Mouse (Mus musculus) ES-CJ7 (cell line): ENCODE measurements around the gene Gm11492.

ENCODE experiments used
- DNase-seq: peaks from one replicate; pipeline ENCODE4 v3.0.0; 2011; ENCODE audit warnings: low read depth, low spot score

Gene Gm11492

GRCm38 (mm10) chr11:87578963-87579601, 12.6 kb downstream of the Gm11492 start:
- DNase-seq = no peak

- DNase-seq = no peak
Measured at GRCm38 (mm10) chr11:87579713-87580112, 13.3 kb downstream of the Gm11492 start.

GRCm38 (mm10) chr11:87580543-87581085, 14.2 kb downstream of the Gm11492 start:
- no peak for DNase-seq

GRCm38 (mm10) chr11:87581161-87581865, 14.9 kb downstream of the Gm11492 start:
- DNase-seq = no peak

GRCm38 (mm10) chr11:87581933-87582710, 15.7 kb downstream of the Gm11492 start:
- no peak for DNase-seq

GRCm38 (mm10) chr11:87583291-87584034, 17.0 kb downstream of the Gm11492 start:
- no peak for DNase-seq

GRCm38 (mm10) chr11:87584711-87585505, 18.5 kb downstream of the Gm11492 start:
- no peak for DNase-seq

GRCm38 (mm10) chr11:87587211-87587874, 20.9 kb downstream of the Gm11492 start:
- no peak for DNase-seq

GRCm38 (mm10) chr11:87589605-87590004, 23.2 kb downstream of the Gm11492 start:
- no peak for DNase-seq

GRCm38 (mm10) chr11:87590841-87591525, 24.5 kb downstream of the Gm11492 start:
- DNase-seq = peak; percentile 35

GRCm38 (mm10) chr11:87591526-87592353, 25.3 kb downstream of the Gm11492 start, which contains the start of gene Mtmr4:
Gene Mtmr4 (plus strand): TSS chr11:87592162.
- peak; percentile 100 for DNase-seq

GRCm38 (mm10) chr11:87592354-87592695, 25.9 kb downstream of the Gm11492 start:
- DNase-seq = no peak

GRCm38 (mm10) chr11:87592713-87593598, 26.5 kb downstream of the Gm11492 start:
- peak; percentile 28 for DNase-seq

GRCm38 (mm10) chr11:87595327-87595841, 28.9 kb downstream of the Gm11492 start:
- DNase-seq = peak; percentile 90

GRCm38 (mm10) chr11:87595976-87596375, 29.5 kb downstream of the Gm11492 start:
- DNase-seq = peak; percentile 47

GRCm38 (mm10) chr11:87596492-87596891, 30.0 kb downstream of the Gm11492 start:
- peak; percentile 33 for DNase-seq

- DNase-seq = no peak
Measured at GRCm38 (mm10) chr11:87597061-87597460, 30.6 kb downstream of the Gm11492 start.
